ENCODE assay signal across 8 mouse cellular contexts in genomic region chr5:108651823-108652222, GRCm38 (mm10). TPM values are rescaled to one million over a fixed set of nuclear protein-coding genes. Genes with fewer than 3 reads are reported as not detected.
DNase-seq lines count a peak whose midpoint lies in the region; ATAC-seq and TF ChIP-seq lines count a peak whose summit lies in the region.

No protein-coding gene starts in this region.

- no peak for TF ChIP-seq POLR2A in spleen, adult 2 months (IDR thresholded peaks at IDR 0.05; ENCODE audit: low read depth, low read length)

- H3K4me3 ChIP-seq in kidney, postnatal 0 days (replicated peaks; ENCODE audit: low read depth, low read length): no peak overlapping the region
- no peak overlapping the region for H3K4me3 ChIP-seq in spleen, adult 2 months (ENCODE audit: extremely low read depth, insufficient read depth, insufficient read length)

- no peaks in the 10 kb centered on the region for H3K27me3 ChIP-seq in kidney, postnatal 0 days (ENCODE audit: insufficient read depth, low read length)
- H3K27me3 ChIP-seq in spleen, adult 2 months (ENCODE audit: control insufficient read depth, insufficient read depth, low read length): no peaks in the 10 kb centered on the region

- H3K27ac ChIP-seq in kidney, postnatal 0 days: no peak overlapping the region
- H3K27ac ChIP-seq in spleen, adult 2 months (ENCODE audit: insufficient read depth, low read length): no peak overlapping the region

- ATAC-seq in granulocyte monocyte progenitor cell, adult 5-6 weeks (replicated peaks; ENCODE audit: poor library complexity, severe bottlenecking): peak; percentile 60
- ATAC-seq in kidney, postnatal 0 days (replicated peaks; ENCODE audit: low FRiP score, low read depth): peak; percentile 40; the same call in 1 of the 2 replicates

- no peak overlapping the region for H3K4me2 ChIP-seq in kidney, postnatal 0 days (ENCODE audit: low read length)

- H3K4me1 ChIP-seq in kidney, postnatal 0 days (replicated peaks; ENCODE audit: insufficient read depth, low read length): no peaks in the 10 kb centered on the region
- H3K4me1 ChIP-seq in spleen, adult 2 months (ENCODE audit: control insufficient read depth, insufficient read depth, insufficient read length): no peaks in the 10 kb centered on the region

- WGBS in kidney, postnatal 0 days: 60% methylated on average over 1 of the region's 1 CpGs
- WGBS in spleen, adult 2 months: 61% methylated on average over 1 of the region's 1 CpGs

- peak; percentile 82 for TF ChIP-seq CTCF in kidney, postnatal 0 days (IDR thresholded peaks at IDR 0.05; ENCODE audit: low read depth)
- peak; percentile 38; the same call in 1 of the 2 replicates for TF ChIP-seq CTCF in spleen, adult 2 months (IDR thresholded peaks at IDR 0.05; ENCODE audit: extremely low read depth, insufficient read depth, insufficient read length, insufficient replicate concordance)

- no peak overlapping the region for H3K9ac ChIP-seq in kidney, postnatal 0 days (ENCODE audit: low read depth, low read length)

- peaks cover 44% of the 10 kb centered on the region for H3K36me3 ChIP-seq in kidney, postnatal 0 days (ENCODE audit: insufficient read depth, low read length)
- peaks cover 44% of the 10 kb centered on the region for H3K36me3 ChIP-seq in spleen, adult 2 months (ENCODE audit: control insufficient read depth, insufficient read depth, low read length)

- peak; percentile 61 for DNase-seq in adrenal gland, adult 2 months
- no peak for DNase-seq in adrenal gland, postnatal 4 days (ENCODE audit: low spot score in 2 of 2)
- peak; percentile 84 for DNase-seq in CD4-positive, CD25-positive, alpha-beta regulatory T cell, adult 2 months (ENCODE audit: low read depth, low spot score)
- DNase-seq in cerebellum, adult 11-12 months: peak; percentile 80
- DNase-seq in kidney, postnatal 0 days (ENCODE audit: low spot score): peak; percentile 73
- peak; percentile 73 for DNase-seq in lung, postnatal 14 days
- DNase-seq in spleen, adult 2 months (ENCODE audit: low read depth in 1 of 2, low spot score in 2 of 2): peak; percentile 52 to 70

- H3K9me3 ChIP-seq in kidney, postnatal 0 days (replicated peaks; ENCODE audit: low read length): no peaks in the 10 kb centered on the region

RNA-seq across cellular contexts. Expression of gene Idua, which starts 8.3 kb away (rescaled TPM):
- 10 to 100 TPM; 15.5 to 16.3 TPM for total RNA-seq in adrenal gland, adult 2 months (2021)
- 41.7 and 42.6 TPM in 2 replicates for polyA plus RNA-seq in adrenal gland, adult 2 months (2012; rRNA removed)
- total RNA-seq in adrenal gland, postnatal 4 days (2021): 10 to 100 TPM; 17.7 to 17.8 TPM
- 13.3 and 18.6 TPM in 2 replicates for total RNA-seq in granulocyte monocyte progenitor cell, adult 5-6 weeks (2014; fragmentation: Nextera tagmentation)
- 5.9 and 6.4 TPM in 2 replicates for total RNA-seq in granulocyte monocyte progenitor cell, adult 5-6 weeks (2017)
- polyA plus RNA-seq in kidney, postnatal 0 days (2015; fragmentation: Nextera tagmentation; extraction: Ambion mirVana): 6.3 and 7.4 TPM in 2 replicates
- 35.8 and 37.1 TPM in 2 replicates for polyA plus RNA-seq in spleen, adult 2 months (2012; rRNA removed)

RNA-seq across cellular contexts. Expression of gene Dgkq, which starts 17.6 kb away (rescaled TPM):
- total RNA-seq in adrenal gland, adult 2 months (2021): 10 to 100 TPM; 13.6 to 20.7 TPM
- 20.8 and 22.0 TPM in 2 replicates for polyA plus RNA-seq in adrenal gland, adult 2 months (2012; rRNA removed)
- total RNA-seq in adrenal gland, postnatal 4 days (2021): 10 to 100 TPM; 26.2 to 29.4 TPM
- total RNA-seq in granulocyte monocyte progenitor cell, adult 5-6 weeks (2014; fragmentation: Nextera tagmentation): 9.3 and 9.5 TPM in 2 replicates
- 8.3 and 9.1 TPM in 2 replicates for total RNA-seq in granulocyte monocyte progenitor cell, adult 5-6 weeks (2017)
- polyA plus RNA-seq in kidney, postnatal 0 days (2015; fragmentation: Nextera tagmentation; extraction: Ambion mirVana): 6.5 and 6.9 TPM in 2 replicates
- 18.6 and 21.0 TPM in 2 replicates for polyA plus RNA-seq in spleen, adult 2 months (2012; rRNA removed)

RNA-seq across cellular contexts. Expression of gene Tmem175, which starts 22.3 kb away (rescaled TPM):
- total RNA-seq in adrenal gland, adult 2 months (2021): 10 to 100 TPM; 25.7 to 28.5 TPM
- 50.2 and 61.8 TPM in 2 replicates for polyA plus RNA-seq in adrenal gland, adult 2 months (2012; rRNA removed)
- total RNA-seq in adrenal gland, postnatal 4 days (2021): 10 to 100 TPM; 28.0 to 30.1 TPM
- total RNA-seq in granulocyte monocyte progenitor cell, adult 5-6 weeks (2014; fragmentation: Nextera tagmentation): 24.4 and 29.3 TPM in 2 replicates
- 11.0 and 17.6 TPM in 2 replicates for total RNA-seq in granulocyte monocyte progenitor cell, adult 5-6 weeks (2017)
- polyA plus RNA-seq in kidney, postnatal 0 days (2015; fragmentation: Nextera tagmentation; extraction: Ambion mirVana): 27.8 and 28.1 TPM in 2 replicates
- 33.2 and 34.0 TPM in 2 replicates for polyA plus RNA-seq in spleen, adult 2 months (2012; rRNA removed)

RNA-seq across cellular contexts. Expression of gene Gak, which starts 22.3 kb away (rescaled TPM):
- total RNA-seq in adrenal gland, adult 2 months (2021): 10 to 100 TPM; 86.4 to 87.1 TPM
- 72.8 and 87.2 TPM in 2 replicates for polyA plus RNA-seq in adrenal gland, adult 2 months (2012; rRNA removed)
- total RNA-seq in adrenal gland, postnatal 4 days (2021): 10 to 100 TPM; 88.6 to 95.3 TPM
- 78.7 and 82.2 TPM in 2 replicates for total RNA-seq in granulocyte monocyte progenitor cell, adult 5-6 weeks (2014; fragmentation: Nextera tagmentation)
- 91.8 and 111 TPM in 2 replicates for total RNA-seq in granulocyte monocyte progenitor cell, adult 5-6 weeks (2017)
- polyA plus RNA-seq in kidney, postnatal 0 days (2015; fragmentation: Nextera tagmentation; extraction: Ambion mirVana): 43.1 and 44.6 TPM in 2 replicates
- 69.2 and 80.0 TPM in 2 replicates for polyA plus RNA-seq in spleen, adult 2 months (2012; rRNA removed)

RNA-seq across cellular contexts. Expression of gene Slc26a1, which starts 23.5 kb away (rescaled TPM):
- total RNA-seq in adrenal gland, adult 2 months (2021): under 1 TPM; 0.21 to 0.81 TPM
- polyA plus RNA-seq in adrenal gland, adult 2 months (2012; rRNA removed): 0.21 and 0.85 TPM in 2 replicates
- total RNA-seq in adrenal gland, postnatal 4 days (2021): 1 to 10 TPM; 3.2 to 8.1 TPM
- total RNA-seq in granulocyte monocyte progenitor cell, adult 5-6 weeks (2014; fragmentation: Nextera tagmentation): not detected in 2 replicates
- total RNA-seq in granulocyte monocyte progenitor cell, adult 5-6 weeks (2017): 0.10 TPM in 1 of 2 replicates, not detected in the other
- polyA plus RNA-seq in kidney, postnatal 0 days (2015; fragmentation: Nextera tagmentation; extraction: Ambion mirVana): 8.5 and 10.1 TPM in 2 replicates
- 1.0 and 3.1 TPM in 2 replicates for polyA plus RNA-seq in spleen, adult 2 months (2012; rRNA removed)

Comparison
In these comparisons a context has a peak if more than half of its experiments do, and no peak if none do; other contexts are left out.
1. DNase-seq: peak in adrenal gland, adult 2 months (single experiment), CD4-positive, CD25-positive, alpha-beta regulatory T cell, adult 2 months (single experiment), cerebellum, adult 11-12 months (single experiment), kidney, postnatal 0 days (single experiment), lung, postnatal 14 days (single experiment) and spleen, adult 2 months (2 of 2); none in adrenal gland, postnatal 4 days (0 of 2).